Mouse (Mus musculus): ENCODE results near the gene Eif2ak3. TPM values are rescaled to one million over a fixed set of nuclear protein-coding genes. Genes with fewer than 3 reads are reported as not detected.

The Eif2ak3 gene
- polyA plus RNA-seq, 2 experiments: 2.3 to 3.3 TPM

- no peak for DNase-seq (ENCODE audit: low read depth in 3 of 3, low spot score in 3 of 3)
- H3K27ac ChIP-seq: no peak overlapping the region
- peak overlapping the region in 1 of 2 experiments; percentile 30; a peak in 2 of 4 replicates for H3K4me3 ChIP-seq (ENCODE audit: insufficient read depth in 1 of 2, low read depth in 2 of 2, low read length in 2 of 2)
- peaks cover 7 to 8% of the 10 kb centered on the region in 2 experiments; a peak in 3 of 4 replicates for H3K4me1 ChIP-seq (replicated peaks; ENCODE audit: control insufficient read depth in 2 of 2, insufficient read depth in 2 of 2, low read length in 1 of 2)
- TF ChIP-seq EP300 (IDR thresholded peaks at IDR 0.05; ENCODE audit: low read depth): no peak
- peak; percentile 67 for TF ChIP-seq CTCF (IDR thresholded peaks at IDR 0.05; ENCODE audit: low read depth)
- H3K9me3 ChIP-seq (ENCODE audit: control insufficient read depth, low read length): no peaks in the 10 kb centered on the region
- H3K4me2 ChIP-seq (ENCODE audit: low read depth): peak overlapping the region; percentile 63
- peak; percentile 73 for ATAC-seq (ENCODE audit: insufficient read depth)
- no peak overlapping the region; the same call in 1 of the 2 replicates for H3K9ac ChIP-seq (replicated peaks)
- H3K36me3 ChIP-seq (replicated peaks; ENCODE audit: control insufficient read depth, insufficient read depth, low read depth): no peaks in the 10 kb centered on the region
- no peaks in the 10 kb centered on the region for H3K27me3 ChIP-seq (ENCODE audit: control insufficient read depth, insufficient read depth, low read length)
- WGBS (ENCODE audit: insufficient replicate concordance): 11% methylated on average over 7 of the region's 7 CpGs
Observed at GRCm38 (mm10) chr6:70805267-70805666, 39.0 kb upstream of the Eif2ak3 start.

GRCm38 (mm10) chr6:70805820-70806513, 38.3 kb upstream of the Eif2ak3 start:
- 19% methylated on average over 13 of the region's 13 CpGs for WGBS (ENCODE audit: insufficient replicate concordance)
- Histone ChIP-seq H3K27ac (no peak overlapping the region), H3K4me1 (replicated peaks; ENCODE audit: control insufficient read depth in 2 of 2, insufficient read depth in 2 of 2, low read length in 1 of 2) (peaks cover 7 to 11% of the 10 kb centered on the region in 2 experiments; a peak in 3 of 4 replicates), H3K36me3 (replicated peaks; ENCODE audit: control insufficient read depth, insufficient read depth, low read depth) (no peaks in the 10 kb centered on the region), H3K9ac (replicated peaks) (no peak overlapping the region), H3K9me3 (ENCODE audit: control insufficient read depth, low read length) (no peaks in the 10 kb centered on the region), H3K4me3 (ENCODE audit: insufficient read depth in 1 of 2, low read depth in 2 of 2, low read length in 2 of 2) (no peak overlapping the region), H3K27me3 (ENCODE audit: control insufficient read depth, insufficient read depth, low read length) (no peaks in the 10 kb centered on the region), H3K4me2 (ENCODE audit: low read depth) (peak overlapping the region; percentile 63)
- peak in 1 of 3 experiments; percentile 61 for DNase-seq (ENCODE audit: low read depth in 3 of 3, low spot score in 3 of 3)
- TF ChIP-seq CTCF (IDR thresholded peaks at IDR 0.05; ENCODE audit: low read depth): peak; percentile 86
- TF ChIP-seq EP300 (IDR thresholded peaks at IDR 0.05; ENCODE audit: low read depth): no peak
- ATAC-seq (ENCODE audit: insufficient read depth): peak; percentile 53; the same call in 1 of the 2 replicates

GRCm38 (mm10) chr6:70806514-70806912, 37.8 kb upstream of the Eif2ak3 start:
- TF ChIP-seq CTCF (IDR thresholded peaks at IDR 0.05; ENCODE audit: low read depth): no peak
- no peak for TF ChIP-seq EP300 (IDR thresholded peaks at IDR 0.05; ENCODE audit: low read depth)
- Histone ChIP-seq H3K27me3 (ENCODE audit: control insufficient read depth, insufficient read depth, low read length) (no peaks in the 10 kb centered on the region), H3K4me3 (ENCODE audit: insufficient read depth in 1 of 2, low read depth in 2 of 2, low read length in 2 of 2) (no peak overlapping the region), H3K9me3 (ENCODE audit: control insufficient read depth, low read length) (no peaks in the 10 kb centered on the region), H3K4me2 (ENCODE audit: low read depth) (no peak overlapping the region), H3K36me3 (replicated peaks; ENCODE audit: control insufficient read depth, insufficient read depth, low read depth) (no peaks in the 10 kb centered on the region), H3K4me1 (replicated peaks; ENCODE audit: control insufficient read depth in 2 of 2, insufficient read depth in 2 of 2, low read length in 1 of 2) (peaks cover 7 to 12% of the 10 kb centered on the region in 2 experiments; a peak in 3 of 4 replicates), H3K9ac (replicated peaks) (no peak overlapping the region), H3K27ac (no peak overlapping the region)
- no peak for DNase-seq (ENCODE audit: low read depth in 3 of 3, low spot score in 3 of 3)
- WGBS (ENCODE audit: insufficient replicate concordance): 70% methylated on average over 1 of the region's 1 CpGs
- ATAC-seq (ENCODE audit: insufficient read depth): no peak

- Histone ChIP-seq H3K9me3 (ENCODE audit: control insufficient read depth, low read length) (no peaks in the 10 kb centered on the region), H3K36me3 (replicated peaks; ENCODE audit: control insufficient read depth, insufficient read depth, low read depth) (no peaks in the 10 kb centered on the region), H3K4me3 (ENCODE audit: insufficient read depth in 1 of 2, low read depth in 2 of 2, low read length in 2 of 2) (no peak overlapping the region), H3K9ac (replicated peaks) (no peak overlapping the region), H3K4me1 (replicated peaks; ENCODE audit: control insufficient read depth in 2 of 2, insufficient read depth in 2 of 2, low read length in 1 of 2) (peaks cover 3 to 17% of the 10 kb centered on the region in 2 experiments; a peak in 2 of 4 replicates), H3K27me3 (ENCODE audit: control insufficient read depth, insufficient read depth, low read length) (no peaks in the 10 kb centered on the region), H3K4me2 (ENCODE audit: low read depth) (no peak overlapping the region), H3K27ac (no peak overlapping the region)
- DNase-seq (ENCODE audit: low read depth in 3 of 3, low spot score in 3 of 3) (no peak), ATAC-seq (ENCODE audit: insufficient read depth) (peak; percentile 37; the same call in 1 of the 2 replicates)
- 63% methylated on average over 1 of the region's 1 CpGs for WGBS (ENCODE audit: insufficient replicate concordance)
- TF ChIP-seq EP300 (IDR thresholded peaks at IDR 0.05; ENCODE audit: low read depth): no peak
- TF ChIP-seq CTCF (IDR thresholded peaks at IDR 0.05; ENCODE audit: low read depth): no peak
Observed at GRCm38 (mm10) chr6:70810524-70810923, 33.8 kb upstream of the Eif2ak3 start.
